Mouse (Mus musculus) spleen, adult 12 weeks (tissue): Measurements from ENCODE around the gene Ccdc170.

ENCODE experiments used
- DNase-seq: peaks from one replicate; pipeline ENCODE4 v3.0.0; 2022; ENCODE audit warnings: low spot score

Ccdc170 gene

DNA sequence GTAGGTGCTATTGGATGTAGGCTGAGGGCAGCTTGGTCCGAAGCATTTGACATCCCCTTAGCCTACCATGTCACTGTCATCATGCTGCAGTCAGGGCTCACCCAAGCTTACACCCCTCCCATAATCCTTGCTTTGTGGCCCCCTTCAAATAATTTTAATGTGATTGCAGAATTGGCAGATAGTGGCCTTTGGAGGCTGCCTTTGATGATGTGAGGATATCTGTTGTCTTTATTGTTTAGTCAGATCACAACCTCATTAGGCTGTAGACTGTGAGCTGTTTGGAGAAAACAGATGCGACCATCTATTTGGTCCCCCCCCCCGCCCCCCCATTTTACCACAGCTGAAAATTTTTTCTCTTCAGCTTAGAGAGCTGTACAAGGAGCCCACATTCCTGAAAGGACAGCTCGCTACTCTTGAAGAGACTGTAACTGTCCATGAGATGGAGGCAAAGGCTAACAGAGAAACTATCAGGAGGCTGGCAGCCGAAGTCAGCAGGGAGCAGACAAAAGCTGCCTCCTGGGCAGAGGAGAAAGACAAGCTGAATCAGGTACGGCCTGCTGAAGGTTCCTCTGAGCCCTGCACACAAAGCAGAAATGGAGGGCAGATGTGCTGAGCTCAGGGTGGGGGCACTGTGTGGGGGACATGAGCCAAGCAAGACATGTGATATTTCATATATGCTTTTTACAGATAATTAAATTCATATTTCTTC, 38.2 kb downstream of the Ccdc170 start:
- DNase-seq = no peak

DNA sequence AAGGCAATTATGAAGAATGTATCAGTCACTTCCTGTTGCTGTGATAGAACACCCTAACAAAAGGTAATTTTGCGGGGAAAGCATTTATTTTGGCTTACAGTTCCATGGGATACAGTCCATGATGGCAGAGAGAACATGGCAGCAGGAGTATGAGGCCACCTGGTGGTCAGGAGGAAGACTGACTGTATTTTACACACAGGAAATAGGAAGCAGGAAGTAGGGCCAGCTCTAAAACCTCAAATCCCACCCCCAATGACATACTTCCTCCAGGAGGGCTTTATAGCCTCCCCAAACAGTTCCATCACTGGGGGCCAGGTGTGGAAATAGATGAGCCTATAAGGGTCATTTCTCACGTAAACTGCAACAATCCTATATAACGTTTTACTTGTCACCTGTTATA, 39.8 kb downstream of the Ccdc170 start:
- DNase-seq = no peak

DNA sequence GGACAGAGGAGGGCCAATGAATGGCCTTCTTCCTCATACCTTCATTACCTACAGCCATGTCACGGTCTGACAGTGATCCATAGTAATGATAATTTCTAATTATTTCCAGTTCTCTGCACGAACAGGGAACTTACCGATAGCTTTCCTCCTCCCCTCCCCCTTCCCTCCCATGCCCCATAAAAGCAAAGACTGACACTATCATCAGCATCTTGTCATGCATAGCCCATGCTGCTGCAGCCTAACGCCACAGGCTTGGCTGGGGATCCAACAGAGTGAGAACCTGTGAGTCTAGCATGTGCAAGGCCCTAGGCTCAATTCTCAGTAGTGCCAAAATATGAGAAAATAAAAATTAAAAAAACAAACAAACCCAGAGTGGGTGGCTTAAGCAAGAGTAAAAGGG, 40.8 kb downstream of the Ccdc170 start:
- no peak for DNase-seq

DNA sequence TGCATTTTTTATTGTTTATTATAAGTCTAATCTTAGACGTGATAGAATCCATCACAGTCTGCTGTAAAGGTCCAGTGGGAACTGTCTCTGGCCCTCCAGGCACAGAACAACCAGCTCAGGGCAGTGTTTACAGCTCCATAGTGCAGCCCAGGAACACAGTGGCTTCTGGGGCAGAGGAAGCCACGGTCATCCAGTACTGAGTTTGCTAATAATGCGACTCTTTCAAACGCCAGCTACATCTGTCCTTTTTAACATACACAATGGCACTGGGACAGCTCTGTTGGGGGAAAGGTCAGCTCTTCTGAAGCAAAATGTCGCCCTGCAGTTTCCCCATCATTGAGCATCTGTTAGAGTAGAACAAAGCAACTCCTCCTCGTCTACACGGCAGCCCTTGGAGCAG, 45.7 kb downstream of the Ccdc170 start:
- no peak for DNase-seq

GRCm38 (mm10) chr10:4530638-4531235, 48.4 kb downstream of the Ccdc170 start:
- no peak for DNase-seq

DNA sequence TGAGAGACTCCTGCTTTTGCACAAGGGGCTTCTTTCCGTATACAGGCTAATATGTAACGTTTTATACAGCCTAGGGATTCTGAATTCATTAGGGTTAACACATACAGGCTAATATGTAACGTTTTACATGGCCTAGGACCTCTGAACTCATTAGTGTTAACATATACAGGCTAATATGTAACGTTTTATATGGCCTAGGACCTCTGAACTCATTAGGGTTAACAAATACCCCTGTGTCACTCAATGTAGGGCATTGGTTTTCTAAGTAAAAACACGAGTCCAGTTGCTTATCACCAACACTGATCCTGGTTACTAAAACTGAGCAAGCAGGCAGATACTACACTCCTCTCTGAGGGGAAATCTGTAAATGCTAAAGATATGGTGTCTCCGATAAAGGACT, 49.6 kb downstream of the Ccdc170 start:
- no peak for DNase-seq

DNA sequence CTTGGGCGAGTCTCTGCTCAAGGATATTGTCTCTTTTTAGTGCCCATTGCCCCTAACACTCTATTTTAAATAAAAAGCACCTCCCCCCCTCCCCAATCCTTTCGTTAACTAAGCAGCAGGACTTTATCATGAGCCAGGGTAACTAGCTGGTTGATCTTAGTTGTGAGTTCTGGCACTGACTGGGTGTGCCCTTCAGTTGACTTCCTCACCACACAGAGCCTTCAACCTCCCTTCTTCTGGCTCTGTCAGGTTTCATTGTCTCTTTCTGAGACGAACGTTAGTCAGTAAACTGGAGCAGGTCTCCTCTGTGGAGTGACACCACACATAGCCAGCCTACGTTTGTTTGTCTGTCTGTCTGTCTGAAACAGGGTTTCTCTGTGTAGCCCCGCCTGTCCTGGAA, 50.4 kb downstream of the Ccdc170 start:
- no peak for DNase-seq

DNA sequence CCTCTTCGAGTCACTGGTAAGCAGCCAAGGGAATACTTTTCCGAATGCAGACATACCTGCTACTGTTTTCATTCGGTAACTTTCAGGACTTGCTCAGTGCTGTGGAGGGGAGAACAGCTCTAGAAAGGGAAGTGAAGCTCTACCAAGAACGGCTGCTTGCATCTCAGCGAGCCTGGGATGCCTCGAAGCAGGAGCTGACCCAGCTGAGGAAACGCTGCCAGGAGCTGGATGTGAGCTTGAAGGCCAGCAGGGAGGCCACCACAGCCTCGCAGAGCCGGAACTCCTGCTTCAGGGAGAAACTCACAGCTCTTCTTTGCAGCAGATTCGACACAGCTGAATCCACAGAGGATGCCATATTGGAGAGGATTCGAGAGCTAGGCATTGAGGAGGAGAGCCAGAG, 51.6 kb downstream of the Ccdc170 start:
- DNase-seq = no peak

- peak; percentile 9 for DNase-seq
Measured at GRCm38 (mm10) chr10:4545550-4545949, 63.2 kb downstream of the Ccdc170 start.

DNA sequence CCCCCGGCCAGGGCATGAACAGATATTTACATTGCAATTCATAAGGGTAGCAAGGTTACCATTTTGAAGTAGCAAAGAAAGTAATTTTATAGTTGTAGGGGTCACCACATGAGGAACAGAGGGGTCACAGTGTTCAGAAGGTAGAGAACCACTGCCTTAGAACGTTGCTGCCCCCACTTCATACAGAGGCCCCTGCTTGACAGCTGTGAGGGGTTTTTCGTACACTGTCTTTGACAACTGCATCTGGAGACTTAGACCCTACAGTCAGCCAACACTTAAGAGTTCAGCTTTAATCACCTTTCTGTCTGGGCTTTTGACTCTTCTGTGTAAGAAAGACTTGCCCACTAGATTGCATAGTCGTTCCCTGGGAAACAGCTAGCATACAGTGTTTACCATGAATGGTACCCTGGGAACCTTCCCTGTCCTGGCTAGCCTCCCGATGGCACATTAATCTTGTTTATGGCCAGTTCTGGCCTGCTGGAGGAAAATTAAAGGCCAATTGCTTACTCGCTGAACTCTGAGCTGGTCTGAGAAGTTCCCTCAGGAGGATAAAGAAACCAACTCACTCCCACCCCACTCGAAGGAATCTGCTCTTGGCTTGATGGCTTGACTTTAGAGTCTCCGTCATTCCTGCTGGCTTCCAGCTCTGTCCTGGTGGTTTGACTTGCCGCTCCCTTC, 71.3 kb downstream of the Ccdc170 start:
- DNase-seq = no peak

GRCm38 (mm10) chr10:4556842-4557377, 74.6 kb downstream of the Ccdc170 start:
- DNase-seq = no peak

- DNase-seq = no peak
Measured at GRCm38 (mm10) chr10:4559132-4559531, 76.8 kb downstream of the Ccdc170 start.

- no peak for DNase-seq
Measured at GRCm38 (mm10) chr10:4565148-4565547, 82.8 kb downstream of the Ccdc170 start.

DNA sequence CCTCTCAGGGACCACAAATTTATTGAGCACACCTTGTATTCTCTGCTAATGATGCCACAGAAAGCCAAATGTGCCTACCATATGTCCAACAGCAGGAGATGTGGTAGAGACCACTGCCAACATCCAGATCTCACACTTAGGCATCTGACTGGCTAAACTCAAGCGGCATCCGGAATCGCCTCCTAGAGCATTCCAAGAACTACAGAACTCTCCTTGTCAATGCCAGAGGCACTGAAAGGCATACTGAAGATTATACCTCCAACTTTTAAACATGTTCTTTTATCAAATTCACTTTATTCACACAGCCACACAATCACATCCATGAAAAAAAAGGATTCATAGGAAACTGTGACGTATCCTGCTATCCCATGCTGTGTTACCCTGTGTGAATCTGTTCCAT, 88.5 kb downstream of the Ccdc170 start:
- DNase-seq = no peak

- DNase-seq = no peak
Measured at GRCm38 (mm10) chr10:4571304-4571703, 89.0 kb downstream of the Ccdc170 start.

- DNase-seq = no peak
Measured at GRCm38 (mm10) chr10:4581905-4582304, 99.6 kb downstream of the Ccdc170 start.

DNA sequence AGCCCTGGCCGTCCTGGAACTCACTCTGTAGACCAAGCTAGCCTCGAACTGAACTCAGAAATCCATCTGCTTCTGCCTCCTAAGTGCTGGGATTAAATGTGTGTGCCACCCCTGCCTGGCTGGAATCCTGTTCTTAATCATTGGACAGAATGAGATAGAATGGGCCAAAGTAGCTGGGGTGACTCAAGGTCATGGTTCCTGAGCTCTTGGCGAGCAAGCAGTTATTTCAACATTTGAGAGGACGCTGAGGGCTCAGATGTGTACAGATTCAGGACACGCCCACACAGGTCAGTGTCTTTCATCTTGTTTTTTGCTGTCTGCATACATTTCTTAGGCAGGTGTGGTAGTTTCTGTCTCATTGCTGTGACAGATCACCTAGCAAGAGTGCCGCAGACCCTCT, 104.4 kb downstream of the Ccdc170 start:
- DNase-seq = no peak

DNA sequence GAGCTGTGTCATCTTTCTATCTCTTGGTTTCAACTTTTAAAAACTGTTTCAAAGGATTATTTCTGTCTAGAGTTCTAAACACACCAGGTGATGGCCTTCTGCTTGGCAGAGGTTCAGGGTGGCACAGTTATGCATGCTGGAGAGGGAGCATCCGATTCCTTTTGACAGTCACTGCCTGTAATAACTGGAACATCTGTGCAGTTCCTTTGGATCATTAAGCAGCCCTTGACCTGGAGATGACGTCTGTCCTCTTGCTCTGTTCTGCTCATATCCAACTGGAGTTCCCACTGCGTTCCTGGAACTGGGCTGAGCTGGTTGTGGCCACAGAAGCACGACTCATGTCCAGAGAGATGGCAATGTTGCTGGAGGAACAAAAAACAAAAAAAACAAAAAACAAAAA, 107.3 kb downstream of the Ccdc170 start:
- no peak for DNase-seq

DNA sequence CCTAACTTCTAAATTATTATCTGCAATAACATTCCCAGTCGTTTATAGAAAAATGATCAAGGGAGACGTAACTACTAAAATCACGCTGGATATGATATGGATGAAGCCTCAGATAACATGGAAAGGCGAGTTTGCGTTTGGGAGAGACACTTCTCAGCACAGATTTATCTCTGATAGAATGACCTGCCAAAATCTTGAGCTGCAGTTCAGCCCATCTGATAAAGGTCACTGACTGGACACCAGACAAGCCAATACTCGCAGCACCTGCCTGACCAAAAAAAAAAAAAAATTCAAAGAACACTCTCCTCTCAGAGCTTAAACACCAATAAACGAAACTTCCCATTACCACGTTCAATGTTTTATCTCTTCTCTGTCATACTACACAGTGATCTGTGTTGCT, 108.7 kb downstream of the Ccdc170 start:
- no peak for DNase-seq

DNA sequence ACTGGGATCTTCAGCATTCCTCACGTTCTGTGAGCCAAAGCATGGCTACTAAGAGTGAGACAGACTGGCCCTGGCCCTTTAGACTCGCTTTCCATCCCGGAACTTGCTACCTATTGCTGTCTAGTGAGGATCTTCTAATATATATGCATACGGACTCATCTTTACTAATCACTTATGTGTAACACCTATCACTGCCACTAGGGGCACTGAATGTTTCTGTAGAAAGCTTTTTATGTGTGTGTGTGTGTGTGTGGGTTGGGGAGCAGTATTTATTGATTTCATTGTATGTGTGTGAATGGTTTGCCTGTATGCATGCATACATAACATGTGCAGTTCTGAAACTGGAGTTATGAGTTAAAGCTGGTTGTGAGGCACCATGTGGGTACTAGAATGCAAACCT, 111.5 kb downstream of the Ccdc170 start:
- no peak for DNase-seq

GRCm38 (mm10) chr10:4597211-4597610, 114.9 kb downstream of the Ccdc170 start:
- DNase-seq = no peak

- DNase-seq = no peak
Measured at GRCm38 (mm10) chr10:4598244-4598842, 116.0 kb downstream of the Ccdc170 start.

- DNase-seq = no peak
Measured at GRCm38 (mm10) chr10:4598916-4599315, 116.6 kb downstream of the Ccdc170 start.
